Mouse (Mus musculus) ES-Bruce4 (cell line): ENCODE results near the gene Trove2. TPM values are rescaled to one million over a fixed set of nuclear protein-coding genes. Genes with fewer than 3 reads are reported as not detected.
A peak's percentile ranks its signal among the peaks of the same experiment; 100 is the strongest.

Experiments used
- H3K27ac ChIP-seq: 2 replicates; pipeline ENCODE4 v1.5.1; 2012; ENCODE audit warnings: low read length, inconsistent platforms; ENCODE audit not compliant: insufficient read depth
- H3K27me3 ChIP-seq: 2 replicates; pipeline ENCODE4 v1.6.1; 2012; ENCODE audit warnings: mild to moderate bottlenecking, low read length, inconsistent platforms; ENCODE audit not compliant: control insufficient read depth, poor library complexity, insufficient read depth, severe bottlenecking
- H3K36me3 ChIP-seq: 2 replicates; pipeline ENCODE4 v1.6.1; 2012; ENCODE audit warnings: inconsistent platforms, mild to moderate bottlenecking, low read length, moderate library complexity; ENCODE audit not compliant: control insufficient read depth, poor library complexity, insufficient read depth, severe bottlenecking
- H3K4me1 ChIP-seq: one replicate; pipeline ENCODE4 v1.8.1; 2011; ENCODE audit warnings: low read length; ENCODE audit not compliant: control insufficient read depth, insufficient read depth
- H3K4me3 ChIP-seq: 2 replicates; pipeline ENCODE4 v1.5.1; 2011; ENCODE audit warnings: low read depth, mild to moderate bottlenecking, low read length
- H3K9ac ChIP-seq: 2 replicates; pipeline ENCODE4 v1.6.1; 2012; ENCODE audit warnings: low read depth, mild to moderate bottlenecking, inconsistent platforms; ENCODE audit not compliant: poor library complexity, severe bottlenecking
- H3K9me3 ChIP-seq: replicated peaks from 2 replicates; pipeline ENCODE4 v1.6.1; 2012; ENCODE audit warnings: mild to moderate bottlenecking, low read length, inconsistent platforms; ENCODE audit not compliant: control insufficient read depth, poor library complexity, insufficient read depth, severe bottlenecking
- CTCF ChIP-seq: IDR thresholded peaks from one replicate; pipeline ENCODE4 v1.8.1; 2011; ENCODE audit warnings: low read depth, low read length
- EP300 ChIP-seq: IDR thresholded peaks from 2 replicates; pipeline ENCODE4 v1.6.1; 2011; ENCODE audit warnings: low read depth, low read length; ENCODE audit not compliant: insufficient read depth
- POLR2A ChIP-seq: IDR thresholded peaks from one replicate; pipeline ENCODE4 v1.8.1; 2011; ENCODE audit warnings: low read length; ENCODE audit not compliant: insufficient read depth
- polyA plus RNA-seq: library from polyadenylated mRNA; stranded (reverse); fragments of >200 nt; gene quantifications from 2 replicates; pipeline ENCODE4 v1.2.4, GENCODE M21; 2011; ENCODE audit warnings: low read depth; ENCODE audit not compliant: missing spikeins, insufficient read depth, insufficient read length

Trove2 gene
- polyA plus RNA-seq: 21.8 and 22.1 TPM in 2 replicates

GRCm38 (mm10) chr1:143776446-143777411, at the start of gene Trove2, which contains the start of gene Uchl5:
Trove2 (minus strand) TSS chr1:143777068.
Uchl5 (plus strand) TSS chr1:143777272.
- no peaks in the 10 kb centered on the region for H3K9me3 ChIP-seq
- peak; percentile 84 for TF ChIP-seq POLR2A
- peak; percentile 73 for TF ChIP-seq CTCF
- peak; percentile 17; the same call in 1 of the 2 replicates for TF ChIP-seq EP300
- no peak within 1 kb of the TSS for H3K27ac ChIP-seq
- H3K27me3 ChIP-seq: no peaks in the 10 kb centered on the region
- peaks cover 2% of the 10 kb centered on the region for H3K36me3 ChIP-seq
- H3K9ac ChIP-seq: peak within 1 kb of the TSS; percentile 89
- H3K4me1 ChIP-seq: peaks cover 2% of the 10 kb centered on the region
- H3K4me3 ChIP-seq: peak within 1 kb of the TSS; percentile 90

- no peak overlapping the region for H3K9ac ChIP-seq
- no peaks in the 10 kb centered on the region for H3K9me3 ChIP-seq
- no peaks in the 10 kb centered on the region for H3K4me1 ChIP-seq
- H3K27ac ChIP-seq: no peak overlapping the region
- no peaks in the 10 kb centered on the region for H3K36me3 ChIP-seq
- no peaks in the 10 kb centered on the region for H3K27me3 ChIP-seq
- H3K4me3 ChIP-seq: no peak overlapping the region
- TF ChIP-seq EP300: no peak
- no peak for TF ChIP-seq POLR2A
- no peak for TF ChIP-seq CTCF
Observed at GRCm38 (mm10) chr1:143822677-143823076, 45.8 kb upstream of the Trove2 start.

GRCm38 (mm10) chr1:143820096-143820877, 43.4 kb upstream of the Trove2 start:
- no peaks in the 10 kb centered on the region for H3K4me1 ChIP-seq
- no peaks in the 10 kb centered on the region for H3K36me3 ChIP-seq
- H3K9me3 ChIP-seq: no peaks in the 10 kb centered on the region
- peak overlapping the region; percentile 65; the same call in 1 of the 2 replicates for H3K27ac ChIP-seq
- TF ChIP-seq CTCF (no peak), POLR2A (no peak), EP300 (no peak)
- no peak overlapping the region for H3K4me3 ChIP-seq
- no peaks in the 10 kb centered on the region for H3K27me3 ChIP-seq
- H3K9ac ChIP-seq: no peak overlapping the region

- Histone ChIP-seq H3K36me3 (peaks cover 2% of the 10 kb centered on the region; the same call in 1 of the 2 replicates), H3K9ac (no peak overlapping the region), H3K4me3 (no peak overlapping the region), H3K4me1 (no peaks in the 10 kb centered on the region), H3K27me3 (no peaks in the 10 kb centered on the region), H3K9me3 (no peaks in the 10 kb centered on the region), H3K27ac (no peak overlapping the region)
- TF ChIP-seq CTCF (peak; percentile 92), EP300 (no peak), POLR2A (no peak)
Observed at GRCm38 (mm10) chr1:143813676-143814360, 37.0 kb upstream of the Trove2 start.

- H3K36me3 ChIP-seq: peaks cover 10% of the 10 kb centered on the region
- H3K27me3 ChIP-seq: no peaks in the 10 kb centered on the region
- no peak overlapping the region for H3K4me3 ChIP-seq
- H3K4me1 ChIP-seq: no peaks in the 10 kb centered on the region
- H3K27ac ChIP-seq: no peak overlapping the region
- no peaks in the 10 kb centered on the region for H3K9me3 ChIP-seq
- H3K9ac ChIP-seq: no peak overlapping the region
- TF ChIP-seq EP300: no peak
- TF ChIP-seq POLR2A: no peak
- no peak for TF ChIP-seq CTCF
Observed at GRCm38 (mm10) chr1:143809062-143809461, 32.2 kb upstream of the Trove2 start.
